Mouse (Mus musculus): ENCODE data around the gene Hyal4.

DNA sequence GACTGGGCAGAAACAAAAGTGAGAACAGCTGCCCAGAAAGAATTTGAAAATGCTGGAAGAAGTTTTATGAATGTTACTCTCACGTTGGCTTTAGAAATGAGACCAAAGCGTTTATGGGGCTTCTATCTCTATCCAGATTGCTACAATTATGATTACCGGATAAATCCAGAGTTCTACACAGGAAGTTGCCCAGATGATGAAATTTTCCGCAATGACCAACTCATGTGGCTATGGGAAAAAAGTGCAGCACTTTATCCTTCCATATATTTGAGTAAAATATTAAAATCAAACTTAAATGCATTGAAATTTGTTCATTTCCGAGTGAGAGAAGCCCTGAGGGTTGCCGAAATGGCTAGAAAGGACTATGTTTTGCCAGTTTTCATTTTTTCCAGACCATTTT lies 13.6 kb upstream of the Hyal4 start:
- no peak for TF ChIP-seq EP300 (optimal IDR thresholded peaks at IDR 0.05)
- TF ChIP-seq CTCF (IDR thresholded peaks at IDR 0.05; ENCODE audit: low read depth): no peak

All from stomach, postnatal 0 days (tissue).